Mouse (Mus musculus) embryonic fibroblast, embryonic 13.5 days (primary cell): ENCODE results near the gene Kcnh1.

Experiments used
- CTCF ChIP-seq: IDR thresholded peaks from 2 replicates; pipeline ENCODE4 v1.5.1; 2011; ENCODE audit warnings: mild to moderate bottlenecking, control low read depth, low read length, moderate library complexity, borderline replicate concordance; ENCODE audit not compliant: insufficient read depth
- POLR2A ChIP-seq: IDR thresholded peaks from 2 replicates; pipeline ENCODE4 v1.6.1; 2011; ENCODE audit warnings: low read depth, mild to moderate bottlenecking, control low read depth, low read length, moderate library complexity

GRCm38 (mm10) chr1:192331207-192331606, 140.6 kb downstream of the Kcnh1 start:
- no peak for TF ChIP-seq CTCF
- no peak for TF ChIP-seq POLR2A
